Mouse (Mus musculus): Measurements from ENCODE around the gene Mfap2. TPM values are rescaled to one million over a fixed set of nuclear protein-coding genes. Genes with fewer than 3 reads are reported as not detected.

Gene Mfap2
- polyA plus RNA-seq, 1 experiment from 2014 or later: 246 TPM

- no peak overlapping the region for H3K9ac ChIP-seq
- H3K9me3 ChIP-seq (replicated peaks): no peaks in the 10 kb centered on the region
- 93% methylated on average over 7 of the region's 7 CpGs for WGBS
- no peaks in the 10 kb centered on the region for H3K27me3 ChIP-seq (replicated peaks)
- no peak overlapping the region for H3K27ac ChIP-seq (ENCODE audit: poor library complexity, severe bottlenecking)
- no peak overlapping the region for H3K4me2 ChIP-seq
- no peak for ATAC-seq (ENCODE audit: insufficient number of reproducible peaks, low FRiP score)
- peaks cover 99% of the 10 kb centered on the region for H3K36me3 ChIP-seq
- H3K4me3 ChIP-seq: no peak overlapping the region
- no peaks in the 10 kb centered on the region for H3K4me1 ChIP-seq (replicated peaks)
Observed at GRCm38 (mm10) chr4:140975356-140975755, 34.9 kb upstream of the Mfap2 start.

DNA sequence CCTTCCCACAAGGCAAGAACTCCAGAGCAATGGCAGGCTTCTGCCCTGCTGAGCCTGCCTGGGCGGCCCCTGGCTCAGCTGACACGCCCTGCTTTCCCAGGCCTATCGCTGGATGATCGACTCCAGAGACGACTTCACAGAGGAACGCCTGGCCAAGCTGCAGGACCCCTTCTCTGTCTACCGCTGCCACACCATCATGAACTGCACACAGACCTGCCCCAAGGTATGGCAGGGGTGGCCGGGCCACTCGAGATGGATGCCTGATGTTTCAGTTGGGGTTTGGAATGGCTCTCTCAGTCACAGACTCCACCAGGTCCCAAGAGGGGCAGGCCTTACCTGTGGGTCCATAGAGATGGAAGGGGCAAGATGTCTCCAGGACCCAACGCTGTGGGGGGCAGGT lies 32.9 kb upstream of the Mfap2 start:
- H3K27ac ChIP-seq (ENCODE audit: poor library complexity, severe bottlenecking): no peak overlapping the region
- H3K4me3 ChIP-seq: no peak overlapping the region
- 75% methylated on average over 10 of the region's 10 CpGs for WGBS
- no peaks in the 10 kb centered on the region for H3K27me3 ChIP-seq (replicated peaks)
- H3K9me3 ChIP-seq (replicated peaks): peaks cover 10% of the 10 kb centered on the region
- H3K9ac ChIP-seq: no peak overlapping the region
- H3K4me2 ChIP-seq: no peak overlapping the region
- H3K4me1 ChIP-seq (replicated peaks): no peaks in the 10 kb centered on the region
- no peak for ATAC-seq (ENCODE audit: insufficient number of reproducible peaks, low FRiP score)
- H3K36me3 ChIP-seq: peaks cover 83% of the 10 kb centered on the region

DNA sequence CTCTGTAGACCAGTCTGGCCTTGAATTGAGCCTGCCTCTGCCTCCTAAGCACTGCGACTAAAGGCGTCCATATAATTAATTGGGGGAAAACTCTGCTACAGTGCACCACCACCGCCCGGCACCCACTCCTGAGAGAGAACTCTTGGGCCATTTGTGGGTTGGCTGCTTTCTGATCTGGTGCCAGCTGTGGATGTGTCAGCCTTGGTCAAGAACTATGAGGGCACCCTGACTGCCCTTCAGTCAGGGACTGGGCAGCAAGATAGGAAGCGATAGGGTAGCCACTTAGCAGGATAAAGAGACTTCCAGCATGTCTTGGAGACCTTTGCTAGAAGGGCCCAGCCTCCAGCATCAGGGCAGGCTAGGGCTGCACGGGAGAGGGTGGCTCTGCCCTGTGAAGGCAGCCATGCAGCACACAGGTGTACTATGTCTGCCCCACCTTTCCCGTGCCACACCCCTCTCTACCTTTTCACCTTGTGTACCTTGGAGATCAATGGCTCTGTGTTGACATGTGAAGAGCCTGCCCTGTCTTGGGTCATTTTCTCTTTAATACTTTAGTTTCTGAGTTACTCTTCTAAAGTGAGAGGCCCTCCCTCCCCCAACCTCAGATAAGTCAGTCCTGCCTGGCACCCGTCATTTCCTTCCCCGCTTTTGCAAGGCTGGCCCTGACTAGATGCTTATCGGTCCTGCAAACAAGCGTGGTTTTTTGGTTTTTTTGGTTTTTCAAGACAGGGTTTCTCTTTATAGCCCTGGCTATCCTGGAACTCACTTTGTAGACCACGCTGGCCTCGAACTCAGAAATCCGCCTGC lies 32.1 kb upstream of the Mfap2 start:
- no peak overlapping the region for H3K4me3 ChIP-seq
- H3K9me3 ChIP-seq (replicated peaks): peaks cover 10% of the 10 kb centered on the region
- no peak for ATAC-seq (ENCODE audit: insufficient number of reproducible peaks, low FRiP score)

DNA sequence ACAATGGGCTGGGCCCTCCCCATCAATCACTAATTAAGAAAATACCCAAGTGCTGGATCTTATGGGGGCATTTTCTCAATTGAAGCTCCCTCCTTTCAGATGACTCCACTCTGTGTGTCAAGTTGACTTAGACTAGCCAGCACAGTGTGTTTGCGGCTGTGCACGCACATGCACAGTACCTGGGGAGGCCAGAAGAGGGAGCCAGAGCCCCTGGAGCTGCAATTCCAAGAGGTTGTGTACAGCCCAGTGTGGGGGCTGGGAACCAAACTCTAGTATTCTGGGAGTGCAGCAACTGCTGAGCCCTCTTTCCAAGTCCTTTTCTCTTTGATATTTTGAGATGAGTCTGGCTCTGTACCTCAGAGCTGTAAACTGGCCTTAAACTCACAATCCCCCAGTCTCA lies 28.6 kb upstream of the Mfap2 start:
- no peak for ATAC-seq (ENCODE audit: insufficient number of reproducible peaks, low FRiP score)
- Histone ChIP-seq H3K9ac (no peak overlapping the region), H3K27ac (ENCODE audit: poor library complexity, severe bottlenecking) (no peak overlapping the region), H3K4me3 (no peak overlapping the region), H3K27me3 (replicated peaks) (no peaks in the 10 kb centered on the region), H3K4me1 (replicated peaks) (peaks cover 14% of the 10 kb centered on the region), H3K36me3 (peaks cover 40% of the 10 kb centered on the region), H3K4me2 (no peak overlapping the region), H3K9me3 (replicated peaks) (peaks cover 10% of the 10 kb centered on the region)
- WGBS: 83% methylated on average over 2 of the region's 2 CpGs

More for the DNA sequence above, 32.1 kb upstream of the Mfap2 start:
- H3K4me2 ChIP-seq: no peak overlapping the region
- H3K27me3 ChIP-seq (replicated peaks): no peaks in the 10 kb centered on the region
- H3K27ac ChIP-seq (ENCODE audit: poor library complexity, severe bottlenecking): no peak overlapping the region
- peaks cover 75% of the 10 kb centered on the region for H3K36me3 ChIP-seq
- no peak overlapping the region for H3K9ac ChIP-seq
- peaks cover 2% of the 10 kb centered on the region; the same call in 1 of the 2 replicates for H3K4me1 ChIP-seq (replicated peaks)
- 82% methylated on average over 14 of the region's 14 CpGs for WGBS

DNA sequence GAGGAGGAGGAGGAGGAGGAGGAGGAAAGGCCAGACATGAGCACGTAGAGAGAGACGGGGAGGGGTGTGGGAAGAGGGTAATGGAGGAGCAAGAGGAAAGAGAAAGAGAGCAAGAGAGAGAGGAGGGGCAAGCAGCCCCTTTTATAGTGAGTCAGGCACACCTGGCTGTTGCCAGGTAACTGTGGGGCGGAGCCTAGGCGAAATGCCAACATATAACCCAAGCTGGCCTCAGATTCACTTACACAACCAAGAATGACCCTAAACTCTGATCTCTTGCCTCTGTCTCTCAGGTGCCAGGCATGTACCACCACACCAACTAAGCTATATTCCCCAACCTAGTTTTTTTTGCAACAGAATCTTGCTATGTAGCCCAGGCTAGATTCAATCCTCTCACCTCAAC lies 27.4 kb upstream of the Mfap2 start:
- ATAC-seq (ENCODE audit: insufficient number of reproducible peaks, low FRiP score): no peak

GRCm38 (mm10) chr4:140983442-140983841 lies 26.8 kb upstream of the Mfap2 start:
- H3K27ac ChIP-seq (ENCODE audit: poor library complexity, severe bottlenecking): no peak overlapping the region
- ATAC-seq (ENCODE audit: insufficient number of reproducible peaks, low FRiP score): no peak
- H3K9me3 ChIP-seq (replicated peaks): peaks cover 10% of the 10 kb centered on the region
- H3K4me3 ChIP-seq: no peak overlapping the region
- peaks cover 21% of the 10 kb centered on the region for H3K36me3 ChIP-seq
- no peak overlapping the region for H3K4me2 ChIP-seq
- WGBS: 9% methylated on average over 9 of the region's 9 CpGs
- H3K4me1 ChIP-seq (replicated peaks): peaks cover 26% of the 10 kb centered on the region
- no peaks in the 10 kb centered on the region for H3K27me3 ChIP-seq (replicated peaks)
- H3K9ac ChIP-seq: 0 out of 2 replicates have a peak overlapping the region, but pooled peaks have one; percentile 0

More for the DNA sequence above, 27.4 kb upstream of the Mfap2 start:
- Histone ChIP-seq H3K4me1 (replicated peaks) (peaks cover 21% of the 10 kb centered on the region), H3K4me3 (no peak overlapping the region), H3K9me3 (replicated peaks) (peaks cover 10% of the 10 kb centered on the region), H3K27me3 (replicated peaks) (no peaks in the 10 kb centered on the region), H3K4me2 (no peak overlapping the region), H3K36me3 (peaks cover 28% of the 10 kb centered on the region), H3K9ac (no peak overlapping the region), H3K27ac (ENCODE audit: poor library complexity, severe bottlenecking) (no peak overlapping the region)
- 69% methylated on average over 4 of the region's 4 CpGs for WGBS

- Histone ChIP-seq H3K27ac (ENCODE audit: poor library complexity, severe bottlenecking) (no peak overlapping the region), H3K4me1 (replicated peaks) (peaks cover 33% of the 10 kb centered on the region), H3K9ac (no peak overlapping the region), H3K9me3 (replicated peaks) (peaks cover 10% of the 10 kb centered on the region), H3K36me3 (peaks cover 10% of the 10 kb centered on the region), H3K4me3 (no peak overlapping the region), H3K27me3 (replicated peaks) (no peaks in the 10 kb centered on the region), H3K4me2 (no peak overlapping the region)
- no peak for ATAC-seq (ENCODE audit: insufficient number of reproducible peaks, low FRiP score)
- 86% methylated on average over 6 of the region's 6 CpGs for WGBS
Observed at GRCm38 (mm10) chr4:140984544-140984943, 25.7 kb upstream of the Mfap2 start.

DNA sequence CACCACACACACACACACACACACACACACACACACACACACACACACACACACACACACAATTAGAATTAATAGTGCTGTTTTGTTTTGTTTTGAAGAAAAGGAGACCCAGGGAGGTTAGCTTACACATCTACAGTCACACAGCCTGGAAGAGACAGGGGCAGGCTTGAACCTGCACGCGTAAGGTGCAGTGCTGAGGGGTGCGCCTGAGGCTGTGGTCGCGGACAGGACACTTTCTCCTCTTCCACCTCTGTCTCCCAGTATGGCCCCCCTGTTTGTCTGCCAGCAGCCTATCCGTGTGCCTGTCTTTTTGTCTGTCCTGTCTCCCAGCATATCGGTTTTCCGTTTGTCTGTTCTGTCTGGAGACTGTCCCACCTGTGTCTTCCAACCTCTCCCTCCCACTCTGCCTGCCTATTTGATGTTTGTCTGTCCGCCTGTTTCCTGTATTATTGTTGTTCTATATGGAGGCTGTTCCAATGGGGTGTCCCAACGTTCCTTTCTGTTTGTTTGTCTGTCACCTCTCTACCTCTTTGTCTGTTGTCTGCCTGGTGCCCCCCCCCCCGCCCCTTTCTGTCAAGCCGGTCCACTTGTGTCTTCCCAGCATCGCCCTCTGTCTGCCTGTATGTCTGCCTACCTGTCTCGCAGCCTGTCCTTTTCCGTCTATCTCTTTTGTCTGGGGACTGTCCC lies 24.1 kb upstream of the Mfap2 start:
- H3K36me3 ChIP-seq: no peaks in the 10 kb centered on the region
- H3K9ac ChIP-seq: peak overlapping the region; percentile 91; the same call in 1 of the 2 replicates
- H3K27me3 ChIP-seq (replicated peaks): no peaks in the 10 kb centered on the region
- H3K4me1 ChIP-seq (replicated peaks): peaks cover 33% of the 10 kb centered on the region
- H3K4me3 ChIP-seq: peak overlapping the region; percentile 88
- H3K27ac ChIP-seq (ENCODE audit: poor library complexity, severe bottlenecking): no peak overlapping the region
- no peak for ATAC-seq (ENCODE audit: insufficient number of reproducible peaks, low FRiP score)
- H3K9me3 ChIP-seq (replicated peaks): peaks cover 5% of the 10 kb centered on the region
- 28% methylated on average over 15 of the region's 15 CpGs for WGBS
- H3K4me2 ChIP-seq: peak overlapping the region; percentile 84

- Histone ChIP-seq H3K4me1 (replicated peaks) (peaks cover 33% of the 10 kb centered on the region), H3K27ac (ENCODE audit: poor library complexity, severe bottlenecking) (no peak within 1 kb of the TSS), H3K9me3 (replicated peaks) (no peaks in the 10 kb centered on the region), H3K36me3 (peaks cover under 1% of the 10 kb centered on the region; the same call in 1 of the 2 replicates), H3K27me3 (replicated peaks) (no peaks in the 10 kb centered on the region), H3K4me2 (peak within 1 kb of the TSS; percentile 84), H3K9ac (peak within 1 kb of the TSS; percentile 91), H3K4me3 (peak within 1 kb of the TSS; percentile 88)
- peak; percentile 83 for ATAC-seq (ENCODE audit: insufficient number of reproducible peaks, low FRiP score)
- WGBS: under 1% methylated on average over 57 of the region's 58 CpGs
Observed at GRCm38 (mm10) chr4:140986711-140987395, 23.4 kb upstream of the Mfap2 start, which contains the start of gene Atp13a2. Gene Atp13a2 (plus strand): TSS chr4:140986873.

- peak overlapping the region; percentile 84 for H3K4me2 ChIP-seq
- peak overlapping the region; percentile 91 for H3K9ac ChIP-seq
- H3K27ac ChIP-seq (ENCODE audit: poor library complexity, severe bottlenecking): no peak overlapping the region
- H3K36me3 ChIP-seq: peaks cover 7% of the 10 kb centered on the region
- H3K27me3 ChIP-seq (replicated peaks): no peaks in the 10 kb centered on the region
- peaks cover 33% of the 10 kb centered on the region for H3K4me1 ChIP-seq (replicated peaks)
- ATAC-seq (ENCODE audit: insufficient number of reproducible peaks, low FRiP score): no peak; the same call in 1 of the 2 replicates
- H3K9me3 ChIP-seq (replicated peaks): no peaks in the 10 kb centered on the region
- 18% methylated on average over 7 of the region's 7 CpGs for WGBS
- peak overlapping the region; percentile 88 for H3K4me3 ChIP-seq
Observed at GRCm38 (mm10) chr4:140987476-140987875, 22.7 kb upstream of the Mfap2 start.
